Mouse (Mus musculus): Measurements from ENCODE around the gene Prickle1.

Gene Prickle1

DNA sequence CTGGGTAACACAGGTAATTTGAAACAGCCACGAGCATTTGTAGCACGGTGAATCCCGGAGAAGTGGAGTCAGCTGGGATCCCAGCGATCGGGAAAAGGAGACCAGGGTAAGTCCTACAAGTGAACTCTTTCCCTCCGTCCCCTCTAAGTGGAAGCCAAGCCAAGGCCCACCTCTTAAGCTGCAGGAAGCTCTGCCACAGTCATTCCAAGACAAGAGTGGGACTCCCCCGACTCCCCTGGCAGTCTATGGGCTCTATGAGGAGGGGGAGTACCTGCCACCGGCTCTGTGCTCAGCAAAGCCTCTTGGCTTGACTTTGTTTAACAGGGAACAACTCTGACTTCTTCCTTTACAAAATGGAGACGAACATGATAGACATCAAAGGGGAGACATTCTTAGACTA is 47.4 kb downstream of the Prickle1 start:
- DNase-seq (ENCODE audit: low spot score in 2 of 2), result no peak

DNA sequence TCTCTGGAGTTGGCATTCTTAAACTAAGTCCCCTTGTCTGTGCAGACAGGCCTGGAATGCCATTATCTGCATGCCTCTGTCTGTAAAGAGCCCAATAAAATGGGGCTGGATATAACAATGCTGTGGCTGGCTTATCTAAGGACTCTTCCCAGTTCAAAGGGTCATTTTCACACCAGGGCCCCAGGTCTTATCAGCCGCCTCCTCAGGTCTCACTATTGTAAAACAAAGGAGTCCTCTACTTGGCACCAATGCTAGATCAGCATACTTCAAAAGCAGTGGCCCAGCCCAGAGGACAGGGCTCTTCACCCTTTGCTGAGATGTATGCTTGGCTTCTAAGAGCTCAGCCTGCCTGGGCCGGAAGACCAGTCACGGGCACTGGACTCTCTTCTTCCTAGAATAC is 56.3 kb downstream of the Prickle1 start:
- DNase-seq (ENCODE audit: low spot score in 2 of 2), result no peak

DNA sequence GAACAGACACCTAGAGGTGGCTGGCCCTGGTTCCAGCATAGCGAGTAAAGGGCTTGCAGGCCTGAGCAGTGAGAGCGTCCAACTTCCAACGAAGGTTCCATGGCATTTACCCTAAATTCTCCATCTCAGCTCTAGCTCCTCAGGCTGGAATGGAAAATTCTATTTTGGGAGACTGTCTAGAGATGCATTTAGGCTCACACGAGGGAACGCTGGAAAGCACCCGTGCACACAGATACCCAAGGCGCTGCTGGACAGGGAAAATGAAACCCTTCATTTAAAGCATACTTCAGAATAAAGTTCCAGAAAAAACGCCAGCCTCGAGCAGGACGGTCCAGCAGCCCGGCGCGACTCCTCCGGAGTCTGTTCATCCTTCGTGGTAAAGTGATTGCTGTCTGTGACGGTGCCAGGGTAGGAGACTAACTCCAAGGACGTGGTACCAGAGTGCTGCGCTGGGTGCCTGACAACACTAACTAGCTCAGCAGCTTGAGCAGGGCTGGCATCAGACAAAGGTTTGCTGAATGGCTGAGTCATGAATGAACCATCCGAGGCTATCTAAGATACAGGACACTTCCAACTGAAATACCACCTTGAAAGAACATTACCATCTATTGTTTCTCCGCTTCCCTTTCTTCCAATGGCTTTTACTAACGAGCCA is 57.0 kb downstream of the Prickle1 start:
- no peak for DNase-seq (ENCODE audit: low spot score in 2 of 2)

DNA sequence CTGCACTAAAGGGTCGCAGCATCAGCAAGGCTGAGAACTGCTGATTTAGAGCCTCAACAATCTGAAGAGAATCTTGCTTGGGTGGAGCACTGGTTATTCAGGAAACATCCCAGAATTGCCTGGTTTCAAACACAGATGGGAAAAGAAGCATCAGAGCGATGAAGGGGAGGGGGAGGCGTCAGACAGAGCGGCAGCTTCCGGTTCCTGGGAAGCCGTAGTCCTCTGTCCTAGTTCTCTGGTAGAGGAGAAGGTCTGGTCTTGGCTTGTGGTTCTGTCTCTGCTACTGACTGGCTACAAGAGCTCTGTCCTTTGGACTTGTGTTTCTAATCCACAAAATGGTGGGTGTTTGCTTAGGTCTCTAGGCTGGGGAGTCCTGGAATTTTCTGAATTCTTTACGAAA is 57.9 kb downstream of the Prickle1 start:
- no peak for DNase-seq (ENCODE audit: low spot score in 2 of 2)

DNA sequence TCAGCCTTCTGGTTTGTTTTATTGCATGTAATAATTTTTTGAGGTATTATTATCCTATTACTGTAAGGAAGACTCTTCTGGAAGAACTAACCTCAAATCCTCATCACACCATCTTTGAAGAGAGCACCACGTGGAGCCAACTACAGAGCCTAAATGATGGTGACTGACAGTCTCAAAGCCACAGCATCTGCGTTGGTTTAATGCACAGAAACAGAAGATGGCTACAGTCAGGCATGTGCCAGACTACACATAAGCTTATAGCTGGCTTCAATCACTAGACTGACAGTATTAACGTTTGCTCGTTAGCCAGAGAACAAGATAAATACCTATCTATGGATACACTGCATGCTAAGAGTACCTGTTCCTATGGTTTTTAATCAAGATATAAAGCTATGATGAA is 59.5 kb downstream of the Prickle1 start:
- DNase-seq (ENCODE audit: low spot score in 2 of 2), result no peak

DNA sequence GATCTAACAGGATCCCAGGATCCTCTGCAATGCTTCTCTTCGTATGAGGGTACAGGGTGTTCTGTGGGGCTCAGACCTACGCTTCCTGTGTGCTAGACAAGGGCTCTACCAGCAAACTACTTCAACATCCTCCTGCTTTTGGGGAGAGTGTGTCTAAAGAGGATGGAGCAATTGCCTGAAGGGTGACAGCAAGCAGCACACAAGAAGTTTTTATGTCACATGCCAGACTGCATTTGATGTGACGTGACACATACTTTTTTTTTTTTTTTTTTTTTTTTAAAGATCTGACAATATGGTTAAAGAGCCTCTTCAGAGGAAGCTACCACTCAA is 65.0 kb downstream of the Prickle1 start:
- no peak for DNase-seq (ENCODE audit: low spot score in 2 of 2)

DNA sequence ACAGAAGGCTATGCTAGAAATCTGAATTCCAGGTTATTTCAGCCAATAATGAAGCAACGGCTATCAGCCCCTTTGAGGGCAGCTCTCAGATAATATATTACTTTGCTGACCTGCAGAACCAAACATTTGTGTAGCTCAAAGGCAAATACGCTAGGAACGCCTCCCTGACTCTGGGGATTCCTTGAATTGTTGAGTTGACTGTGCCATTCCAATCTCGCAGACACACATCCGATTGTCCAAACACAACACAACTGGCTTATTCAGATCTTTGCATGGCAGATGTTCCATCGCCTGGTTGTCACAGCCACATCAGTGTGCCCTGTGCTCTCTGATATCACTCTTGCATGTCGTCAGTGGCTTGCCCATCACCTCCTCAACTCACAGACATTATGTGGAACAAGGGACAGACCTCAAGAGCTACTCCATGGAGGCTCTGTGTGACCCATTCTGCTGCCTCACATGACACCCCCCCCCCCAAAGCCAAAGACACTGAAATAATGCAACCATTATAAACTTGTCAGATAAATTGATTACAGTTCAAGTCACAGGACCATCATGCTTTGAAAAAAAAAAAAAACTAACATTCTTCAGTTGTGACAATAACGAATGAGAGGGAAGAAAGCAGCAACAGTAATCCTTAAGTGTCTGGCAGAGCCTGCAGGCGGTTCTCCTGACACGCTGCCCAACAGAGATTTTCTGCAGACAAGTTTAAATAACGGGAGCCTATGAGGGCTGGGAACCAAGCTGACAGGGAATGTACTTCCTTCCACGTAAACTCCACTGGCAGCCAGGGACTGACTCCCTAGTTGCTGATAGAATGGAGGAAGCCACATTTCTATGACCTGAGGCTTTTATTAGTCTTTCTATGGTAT is 65.6 kb downstream of the Prickle1 start:
- no peak for DNase-seq (ENCODE audit: low spot score in 2 of 2)

DNA sequence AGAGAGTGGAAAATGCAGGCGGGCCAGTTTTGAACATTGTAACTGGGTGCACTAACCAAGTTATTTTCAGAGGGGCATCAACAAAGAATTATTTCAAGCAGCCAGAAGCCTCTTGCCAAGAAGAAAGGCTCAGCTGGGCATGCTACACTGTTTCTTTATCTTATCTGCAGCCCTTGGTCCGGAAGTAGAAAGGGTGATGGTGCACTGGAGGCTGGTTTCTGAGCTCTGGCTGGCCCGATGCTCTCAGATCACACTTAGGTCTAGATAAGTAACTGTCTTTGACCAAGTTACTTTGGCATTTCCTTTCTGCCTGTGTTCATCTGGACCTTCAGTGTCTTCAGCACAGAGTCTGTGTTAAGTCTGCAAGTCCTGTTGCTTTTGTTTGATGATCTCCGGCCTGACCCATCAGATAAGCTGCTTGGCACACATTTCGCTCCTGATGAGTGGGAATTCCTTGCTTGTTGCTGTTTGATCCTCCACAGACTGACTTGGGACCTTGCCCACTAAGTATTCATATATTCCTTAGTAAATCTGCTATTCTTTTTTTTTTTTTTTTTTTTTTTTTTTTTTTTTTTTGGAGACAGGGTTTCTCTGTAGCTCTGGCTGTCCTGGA is 70.3 kb downstream of the Prickle1 start:
- DNase-seq (ENCODE audit: low spot score in 2 of 2), result no peak

DNA sequence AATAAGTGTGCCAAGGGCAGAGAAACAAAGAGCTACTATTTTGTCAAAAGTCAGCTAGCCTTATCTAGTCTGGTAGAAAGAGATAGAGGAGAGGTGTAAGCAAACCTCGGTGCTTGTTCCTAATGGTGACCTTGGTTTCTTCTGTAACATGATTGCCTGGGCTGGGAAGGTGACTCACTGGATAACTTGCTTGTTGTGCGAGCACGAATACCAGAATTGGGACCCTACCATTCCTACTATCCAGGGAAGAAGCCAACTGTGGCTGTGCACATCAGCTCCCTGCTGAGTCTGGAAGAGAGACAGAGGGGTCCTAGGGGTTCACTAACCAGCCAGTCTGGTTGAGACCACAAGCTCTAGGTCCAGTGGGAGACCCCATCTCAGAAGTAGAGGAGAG is 73.9 kb downstream of the Prickle1 start:
- no peak for DNase-seq (ENCODE audit: low spot score in 2 of 2)

DNA sequence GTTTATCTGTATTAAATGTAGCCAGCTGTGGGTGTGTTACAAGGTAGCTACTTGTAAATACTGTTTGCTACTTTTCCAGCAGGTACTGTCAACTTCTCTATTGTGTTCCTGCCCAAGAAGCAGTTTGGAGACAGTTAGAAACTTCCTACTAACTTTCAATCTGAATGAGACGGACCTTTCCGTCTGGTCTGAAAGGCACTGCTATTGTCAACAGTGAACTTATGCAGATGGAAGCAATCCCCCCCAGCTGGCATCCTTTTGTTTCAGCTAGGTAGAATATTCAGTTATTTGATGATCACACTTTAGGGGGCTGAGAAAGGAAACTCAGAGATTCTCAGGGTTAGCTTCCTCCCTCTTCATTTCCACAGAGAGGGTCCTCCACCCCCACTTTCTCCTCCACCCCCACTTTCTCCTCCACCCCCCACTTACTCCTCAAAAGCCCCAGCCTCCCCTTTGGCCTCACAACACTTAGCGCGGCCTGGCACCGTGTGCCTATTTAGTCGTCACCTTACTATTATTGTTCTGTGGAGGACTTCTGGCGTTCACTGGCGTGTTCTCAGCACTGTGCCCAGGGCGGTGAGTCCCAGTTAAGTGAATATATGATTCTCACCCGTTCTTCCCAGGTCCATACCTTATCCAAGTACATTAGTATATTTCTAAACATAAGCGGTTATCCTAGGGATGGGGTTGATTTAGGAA is 74.5 kb downstream of the Prickle1 start:
- DNase-seq (ENCODE audit: low spot score in 2 of 2), result no peak

DNA sequence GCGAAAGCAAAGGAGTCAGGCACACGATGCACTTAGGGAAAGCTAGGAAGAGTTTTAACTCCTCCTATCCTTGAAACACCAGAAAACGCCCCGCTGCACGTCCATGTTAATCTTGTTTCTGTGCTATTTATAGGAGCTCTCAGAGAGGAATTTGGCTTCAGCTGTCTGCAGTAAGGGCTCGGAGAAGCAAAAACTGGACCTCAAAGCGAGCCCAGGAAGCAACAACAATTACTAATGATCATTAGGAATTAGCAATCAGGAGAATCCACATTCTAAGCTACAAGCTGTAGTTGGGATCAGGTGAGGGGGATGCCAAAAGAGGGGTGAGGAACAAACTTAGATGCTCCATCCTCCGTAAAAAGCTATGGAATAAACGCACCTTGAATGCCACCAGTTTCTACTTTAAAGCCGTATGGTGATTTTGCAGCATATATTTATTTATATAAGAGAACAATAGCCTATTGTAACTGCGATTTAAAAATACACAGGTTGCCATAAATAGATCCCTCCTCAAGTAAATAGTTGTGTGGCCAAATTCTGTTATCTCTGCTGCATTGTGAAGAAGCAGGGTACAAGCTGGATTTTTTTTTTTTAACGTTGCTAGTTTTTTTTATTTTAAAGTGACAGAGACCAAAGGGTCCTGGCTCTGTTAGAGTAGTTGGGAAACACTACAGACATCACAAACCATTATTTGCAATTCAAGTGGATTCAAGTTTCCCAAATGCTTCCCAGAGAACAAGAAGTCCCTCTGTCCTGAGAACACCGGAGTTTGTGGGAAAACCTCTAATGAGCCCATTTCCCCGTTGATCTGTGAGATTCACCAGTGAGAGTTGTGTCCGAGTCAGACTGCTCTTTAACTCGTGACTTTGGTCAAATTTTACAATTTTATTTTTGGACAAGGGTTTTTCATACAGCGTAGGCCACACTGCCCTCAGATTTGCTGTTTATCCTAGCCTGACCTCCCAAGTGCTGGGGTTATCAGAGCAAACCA is 75.6 kb downstream of the Prickle1 start:
- no peak for DNase-seq (ENCODE audit: low spot score in 2 of 2)

DNA sequence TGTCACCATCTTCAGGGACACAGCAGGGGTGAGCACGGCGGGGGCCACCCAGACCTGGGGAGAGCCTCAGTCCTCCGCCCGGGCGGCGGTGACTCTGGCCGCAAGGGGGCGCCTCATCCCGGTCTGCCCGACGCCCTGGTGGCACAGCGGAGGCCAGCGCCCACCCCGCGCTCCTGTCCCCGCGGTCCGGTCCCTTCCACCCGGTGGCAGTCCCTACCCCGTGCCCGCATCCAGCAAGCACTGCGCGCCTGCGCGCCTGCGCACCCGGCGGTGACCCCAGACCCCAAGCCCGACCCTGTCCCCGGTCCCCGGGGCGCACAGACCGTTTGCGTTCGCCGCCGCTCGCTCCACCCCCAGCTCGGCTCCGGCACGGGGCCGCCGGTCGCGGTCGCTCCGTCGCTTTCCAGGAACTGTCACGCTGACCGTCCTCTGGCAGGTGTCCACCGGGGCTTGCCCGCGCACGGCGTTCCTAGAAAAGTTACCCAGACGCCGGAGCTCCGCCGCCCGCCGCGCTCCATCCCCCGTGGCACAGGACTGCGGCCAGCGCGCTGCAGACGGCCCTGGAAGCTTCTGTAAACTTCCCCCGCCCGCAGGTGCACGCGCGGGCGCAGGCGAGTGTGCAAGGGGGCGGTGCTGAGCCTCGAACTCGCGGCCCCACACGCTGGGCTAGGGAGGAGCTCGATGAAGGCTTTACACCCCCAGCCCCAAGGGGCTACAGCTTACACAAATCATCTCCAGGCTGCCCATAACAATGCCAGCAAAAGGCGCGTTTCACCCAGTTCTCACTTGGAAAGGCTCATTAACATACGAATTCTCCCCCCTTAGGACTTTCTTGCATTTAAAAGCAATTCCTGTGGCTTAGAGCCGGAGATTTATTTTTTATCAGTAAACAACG is 76.5 kb downstream of the Prickle1 start:
- DNase-seq (ENCODE audit: low spot score in 2 of 2), result peak; percentile 50 to 57

DNA sequence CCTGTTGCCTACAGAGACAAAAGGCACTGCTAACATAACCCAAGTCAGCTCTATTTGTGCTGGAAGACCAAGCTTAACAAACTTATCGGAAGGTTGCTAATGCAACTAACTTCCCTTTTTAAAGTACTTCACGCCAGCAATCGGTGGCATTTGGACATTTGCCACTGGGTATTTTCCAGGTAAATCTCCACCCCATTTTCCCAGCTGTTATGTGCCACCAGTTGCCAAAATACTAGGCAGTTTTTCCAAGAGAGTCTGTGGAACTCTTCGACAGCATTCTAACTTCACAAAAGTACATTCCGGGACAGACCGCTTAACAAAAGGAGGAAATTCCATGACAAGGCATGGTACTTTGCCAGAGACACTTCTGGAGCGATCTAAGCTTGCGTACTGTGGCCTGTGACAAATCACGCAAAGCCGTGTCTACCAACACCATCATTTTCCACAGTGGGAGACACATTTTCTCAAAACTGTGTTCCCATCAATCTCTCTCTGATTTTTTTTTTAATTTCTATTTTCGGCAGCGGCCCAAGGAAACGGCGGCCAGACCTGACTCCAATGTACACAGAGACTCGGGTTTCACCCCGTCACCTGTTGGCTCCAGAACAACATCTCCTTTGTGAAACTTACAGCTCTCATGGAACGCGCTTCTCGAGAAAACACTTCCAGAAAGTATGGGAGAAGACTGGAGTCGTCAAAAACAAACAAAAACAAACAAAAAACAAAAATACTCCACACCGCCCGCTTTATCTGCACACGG is 77.4 kb downstream of the Prickle1 start:
- no peak for DNase-seq (ENCODE audit: low spot score in 2 of 2)

DNA sequence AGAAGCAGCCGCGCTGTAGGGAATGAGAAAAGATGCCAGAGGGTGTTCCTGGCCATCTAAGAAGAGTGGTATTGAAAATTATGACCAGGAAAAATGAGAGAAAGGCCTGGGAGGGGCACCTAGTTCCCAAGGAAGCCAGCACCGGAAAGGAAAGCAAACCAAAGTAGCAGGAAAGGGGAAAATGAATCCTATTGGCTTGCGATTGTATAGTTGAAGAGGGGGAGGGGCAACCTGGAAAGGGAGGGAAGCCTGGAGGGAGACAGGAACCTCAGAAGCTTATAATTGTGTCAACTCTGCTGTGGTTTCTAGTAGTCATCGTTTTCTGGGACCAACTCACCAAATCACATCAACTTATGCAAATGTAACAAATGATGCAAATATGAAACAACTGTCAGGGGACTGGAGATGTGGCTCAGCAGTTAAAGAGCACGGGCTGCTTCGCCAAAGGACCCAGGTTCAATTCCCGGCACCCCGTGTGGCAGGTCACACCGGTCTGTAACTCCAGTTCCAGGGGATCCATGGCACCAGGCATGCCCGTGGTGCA is 78.6 kb downstream of the Prickle1 start:
- DNase-seq (ENCODE audit: low spot score in 2 of 2), result no peak

DNA sequence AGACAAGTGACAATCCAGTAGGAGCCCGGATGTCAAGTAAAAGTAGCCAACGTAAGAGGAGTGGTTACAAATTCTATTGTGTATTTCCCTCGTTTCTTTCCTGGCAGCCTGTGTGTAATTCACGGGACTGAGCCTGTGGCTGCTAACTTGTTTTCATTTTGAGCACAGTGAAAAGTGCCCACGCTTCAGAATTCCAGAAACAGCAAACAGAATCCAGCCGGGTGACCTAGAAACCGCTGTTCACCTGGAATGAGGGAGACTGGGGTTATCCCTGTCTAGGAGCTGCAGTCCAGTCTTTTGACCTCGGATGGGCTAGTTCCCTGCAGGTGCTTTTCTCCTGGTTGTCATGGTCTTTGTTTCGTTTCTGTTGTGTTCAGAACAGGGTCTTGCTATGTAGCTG is 80.4 kb downstream of the Prickle1 start:
- DNase-seq (ENCODE audit: low spot score in 2 of 2), result no peak

DNA sequence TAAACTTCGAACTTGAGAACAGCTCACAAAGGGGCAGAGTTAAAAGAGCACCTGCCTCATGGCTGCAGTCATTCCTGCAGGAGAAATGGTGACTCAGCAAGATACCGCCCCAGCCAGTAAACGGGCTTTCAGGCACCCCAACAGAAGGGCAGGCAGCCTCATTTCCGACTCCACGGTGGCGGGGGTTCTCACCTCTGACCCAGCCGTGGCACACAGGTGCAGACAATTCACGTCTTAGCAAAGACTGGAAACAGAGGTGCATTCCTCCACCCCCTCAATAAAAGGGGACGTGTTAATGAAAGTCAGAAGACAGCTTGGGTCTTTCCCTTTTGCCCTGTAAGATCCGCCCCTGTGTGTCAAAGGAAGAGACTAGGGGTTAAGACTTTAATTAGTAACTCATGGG is 81.8 kb downstream of the Prickle1 start:
- no peak for DNase-seq (ENCODE audit: low spot score in 2 of 2)

DNA sequence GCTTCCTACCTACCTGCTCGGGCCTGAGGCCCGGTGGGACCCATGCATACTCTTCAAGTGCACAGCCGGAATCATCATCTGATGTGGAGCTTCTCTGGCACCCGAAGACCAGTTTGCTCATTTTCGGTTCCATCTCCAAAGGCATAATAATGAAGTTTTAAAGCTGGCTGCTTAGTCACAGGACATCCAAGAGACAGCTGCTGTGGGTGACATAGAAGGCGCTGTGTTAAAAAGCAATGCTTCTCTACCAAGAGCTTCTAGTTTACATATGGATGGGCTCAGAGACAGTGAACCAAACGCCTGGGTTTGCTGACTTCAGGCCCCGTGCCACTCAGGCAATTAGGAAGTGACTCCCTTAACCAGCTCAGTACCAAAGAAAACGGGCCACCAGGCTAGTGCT is 83.3 kb downstream of the Prickle1 start:
- no peak for DNase-seq (ENCODE audit: low spot score in 2 of 2)

DNA sequence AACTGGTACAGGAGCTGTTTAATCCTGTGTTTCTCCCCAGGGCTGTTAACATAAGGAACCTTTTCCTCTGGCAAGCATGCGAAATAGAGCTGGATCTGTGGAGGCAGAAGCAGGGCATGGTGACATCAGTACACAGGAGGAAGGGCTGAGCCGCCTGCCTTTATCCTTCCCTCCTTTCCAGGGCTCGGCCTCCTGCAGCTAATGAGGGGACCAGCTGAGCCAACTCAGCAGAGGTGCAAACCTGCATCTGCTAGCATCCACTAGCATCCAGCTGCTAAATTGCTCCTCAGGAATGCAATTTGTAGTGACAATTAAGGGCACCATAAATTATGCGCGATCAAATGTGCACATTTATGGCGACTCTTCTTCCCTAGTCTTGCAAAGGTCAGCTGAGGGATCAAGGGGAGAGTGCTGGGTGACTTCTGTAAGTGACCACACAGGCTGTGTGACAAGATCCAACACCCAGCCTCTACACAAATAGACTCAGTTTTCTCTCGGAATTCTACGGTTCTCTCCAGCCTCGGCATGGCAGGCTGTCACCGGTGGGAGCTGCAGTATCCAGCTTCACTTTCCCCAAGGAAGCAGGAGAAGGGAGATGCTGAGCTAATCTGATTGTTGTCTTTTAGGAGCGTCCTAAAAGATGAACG is 84.9 kb downstream of the Prickle1 start:
- DNase-seq (ENCODE audit: low spot score in 2 of 2), result no peak

DNA sequence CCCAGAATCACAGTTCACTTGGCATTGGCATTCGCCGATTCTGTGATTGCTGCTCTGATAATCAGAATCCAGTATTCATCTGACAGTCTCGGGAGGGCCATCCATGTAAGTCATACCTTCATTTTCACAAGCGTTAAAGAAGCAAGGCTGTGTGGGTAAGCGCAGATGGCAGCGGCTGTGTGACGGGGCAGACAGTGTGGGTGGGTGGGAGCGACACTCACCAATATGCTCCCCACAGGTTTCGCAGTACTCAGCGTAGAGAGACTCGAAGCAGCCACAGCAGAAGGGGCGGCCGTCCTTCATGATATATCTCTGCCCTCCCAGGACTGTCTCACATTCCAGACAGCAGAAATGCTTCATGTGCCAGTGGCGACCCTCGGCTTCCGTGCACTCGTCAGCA is 90.9 kb downstream of the Prickle1 start:
- no peak for DNase-seq (ENCODE audit: low spot score in 2 of 2)
